11 mouse cellular contexts compared by ENCODE assay signal in the genomic region with DNA sequence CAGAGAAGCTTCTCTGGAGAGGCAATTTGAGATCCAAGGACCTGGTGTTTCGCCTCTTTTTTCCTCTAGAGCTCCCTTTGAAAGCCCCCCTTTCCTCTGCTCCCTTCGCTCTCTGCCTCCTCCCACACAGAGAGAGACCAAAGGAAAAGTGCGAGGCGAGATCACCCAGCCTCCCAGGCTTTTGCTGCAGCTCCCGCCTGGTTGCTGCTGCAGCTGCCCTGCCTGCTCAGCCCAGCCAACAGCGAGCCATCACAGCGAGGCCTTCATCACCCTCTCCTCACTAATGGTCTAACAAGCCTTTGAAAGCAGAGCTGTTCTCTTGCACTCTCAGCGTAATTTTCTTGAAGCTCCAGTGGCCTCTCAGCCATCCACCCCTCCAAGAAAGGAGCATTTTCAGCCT.
"Had no signal": no experiment of that assay in that cellular context is flagged by ENCODE, and none has a peak within 500 bp of the region (broad histone marks: within the 10 kb centered on the region; RNA-seq: fewer than 3 reads in every experiment).

No protein-coding gene starts in this region.

- H3K4me3 ChIP-seq: limb, embryonic 15.5 days; liver, embryonic 12.5 days; midbrain, embryonic 12.5 days had no signal

- H3K27ac ChIP-seq: limb, embryonic 15.5 days; liver, embryonic 12.5 days; midbrain, embryonic 12.5 days; stomach, postnatal 0 days had no signal

- H3K4me2 ChIP-seq: limb, embryonic 15.5 days; liver, embryonic 12.5 days; lung, embryonic 14.5 days; midbrain, embryonic 12.5 days had no signal

- H3K36me3 ChIP-seq: limb, embryonic 15.5 days; liver, embryonic 12.5 days; midbrain, embryonic 12.5 days had no signal

- H3K9me3 ChIP-seq: limb, embryonic 15.5 days; liver, embryonic 12.5 days; midbrain, embryonic 12.5 days had no signal

- DNase-seq: kidney, adult 18-20 months; kidney, postnatal 14 days; left cerebral cortex, postnatal 4 days; lung, embryonic 14.5 days; lung, postnatal 10 days; lung, postnatal 4 days; right cerebral cortex, adult 18-20 months had no signal

- H3K4me1 ChIP-seq: liver, embryonic 12.5 days; midbrain, embryonic 12.5 days had no signal

- H3K9ac ChIP-seq: limb, embryonic 15.5 days; liver, embryonic 12.5 days; lung, embryonic 14.5 days; midbrain, embryonic 12.5 days had no signal

- ATAC-seq: liver, embryonic 12.5 days had no signal
